Mouse (Mus musculus) thymus, postnatal 36 days (tissue): ENCODE data around the gene Trim62.

Experiments
- DNase-seq, 2 experiments: peaks; one replicate each; pipeline ENCODE4 v3.0.0; 2022; ENCODE audit warnings: mixed read lengths in 2 of 2

The Trim62 gene

DNA sequence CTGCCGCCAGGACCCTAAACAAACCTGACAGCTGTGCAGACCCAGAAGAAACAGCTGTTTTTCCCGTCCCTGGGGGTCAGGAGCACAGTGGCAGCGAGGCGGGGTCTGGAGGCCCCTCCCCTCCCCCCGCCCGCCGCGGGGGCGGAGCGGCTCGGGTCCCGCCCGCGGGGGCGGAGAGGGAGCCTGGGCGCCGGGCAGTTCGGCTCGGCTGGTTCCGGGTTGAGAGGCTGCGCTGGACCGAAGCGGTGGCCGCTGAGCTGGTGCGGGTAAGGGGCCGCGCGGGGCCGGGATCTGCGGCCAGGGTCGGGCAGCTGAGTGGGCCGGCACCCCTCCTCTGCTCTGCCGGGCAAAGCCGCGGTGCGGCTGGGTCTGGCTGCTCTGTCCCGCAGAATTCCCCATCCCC lies at the start of gene Trim62:
Gene Trim62, plus strand, starts transcription at position 202 of the 403 bp plus-strand sequence.
- peak; percentile 73 to 77 for DNase-seq

DNA sequence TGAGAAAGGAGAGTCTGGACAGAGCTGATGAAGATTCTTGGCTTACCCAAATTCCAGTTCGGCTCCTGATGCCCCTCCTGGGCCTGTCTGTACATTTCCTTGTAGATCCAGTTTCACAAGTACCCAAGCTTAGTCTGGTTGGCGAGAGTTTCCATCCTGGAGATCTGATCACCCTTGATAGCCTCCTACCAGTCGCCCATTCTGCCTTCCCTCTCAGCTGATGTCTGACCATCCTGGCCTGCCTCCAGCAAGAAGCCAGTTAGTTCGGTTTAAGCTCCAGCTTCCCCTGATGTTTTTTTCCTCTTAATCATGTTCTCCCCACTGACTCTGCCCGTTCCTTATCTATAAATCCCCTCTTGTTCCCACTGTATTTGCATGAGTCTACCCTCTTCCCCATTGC lies 45.2 kb upstream of the Trim62 start:
- DNase-seq = no peak

- no peak for DNase-seq
Measured at GRCm38 (mm10) chr4:128839811-128840738, 43.3 kb upstream of the Trim62 start.

DNA sequence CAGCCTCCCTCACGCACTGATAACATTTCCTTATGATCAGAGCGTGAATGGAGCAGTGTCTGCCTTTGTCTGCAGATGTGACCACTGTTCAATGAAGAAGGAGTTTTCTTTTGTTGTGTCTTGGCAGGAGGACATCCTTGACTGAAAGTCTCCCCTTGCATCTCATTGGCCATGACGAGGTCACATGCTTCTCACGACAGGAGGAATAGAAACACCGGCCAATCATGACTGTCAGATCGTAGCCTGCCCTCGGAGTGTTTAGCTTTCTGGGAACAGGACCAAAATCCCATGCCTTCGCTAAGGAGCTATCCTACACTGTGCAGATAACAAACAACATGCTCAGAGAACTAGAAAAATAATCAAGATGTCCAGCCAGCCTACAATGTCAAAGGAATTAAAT lies 42.1 kb upstream of the Trim62 start:
- no peak for DNase-seq

- DNase-seq = no peak
Measured at GRCm38 (mm10) chr4:128844566-128844965, 38.8 kb upstream of the Trim62 start.

DNA sequence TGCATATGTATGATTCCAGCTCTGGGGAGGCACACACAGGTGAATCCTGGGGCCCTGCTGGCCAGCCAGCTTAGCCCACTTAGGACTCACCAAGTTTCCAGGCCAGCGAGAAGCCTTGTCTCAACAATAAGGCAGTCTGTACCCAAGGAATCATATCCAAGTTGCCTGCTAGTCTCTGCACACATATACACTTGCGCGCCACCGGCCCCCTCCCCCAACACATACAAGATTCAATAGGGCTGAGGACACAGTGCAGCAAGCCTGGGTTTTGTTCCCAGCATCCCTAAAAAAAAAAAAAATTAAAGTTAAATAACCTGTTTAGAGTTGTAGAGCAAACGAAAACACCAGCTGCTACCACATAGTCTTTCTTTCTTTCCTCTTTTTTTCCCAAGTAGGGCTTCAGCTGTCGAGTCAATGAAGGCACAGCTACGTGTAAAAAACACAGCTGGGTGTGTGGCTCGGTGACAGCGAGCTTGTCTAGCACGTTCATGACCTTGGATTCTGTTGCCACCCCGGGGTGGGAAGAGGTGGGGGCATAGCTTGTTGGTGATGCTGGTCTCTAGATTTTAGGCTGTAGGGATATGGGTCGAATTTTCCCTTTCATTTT lies 37.9 kb upstream of the Trim62 start:
- no peak for DNase-seq

- no peak for DNase-seq
Measured at GRCm38 (mm10) chr4:128848961-128849360, 34.4 kb upstream of the Trim62 start.

DNA sequence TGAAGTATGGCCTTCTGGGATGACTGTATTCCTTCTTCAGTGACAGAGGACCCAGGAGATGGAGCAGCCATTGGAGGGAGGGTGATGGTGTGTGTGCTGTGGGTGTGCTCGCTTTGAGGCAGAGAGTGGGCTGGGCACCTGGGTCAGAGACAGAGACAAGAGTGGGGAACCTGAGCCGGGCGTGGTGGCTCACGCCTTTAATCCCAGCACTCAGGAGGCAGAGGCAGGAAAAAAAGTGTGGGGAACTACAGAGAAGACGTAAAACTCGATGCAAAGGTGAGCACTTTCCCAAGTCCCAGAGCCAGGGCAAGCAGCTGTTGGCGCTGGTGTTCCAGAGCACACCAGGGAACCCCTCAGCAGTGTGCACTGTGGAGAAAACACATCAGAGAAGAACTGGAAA lies 33.7 kb upstream of the Trim62 start:
- DNase-seq = no peak

DNA sequence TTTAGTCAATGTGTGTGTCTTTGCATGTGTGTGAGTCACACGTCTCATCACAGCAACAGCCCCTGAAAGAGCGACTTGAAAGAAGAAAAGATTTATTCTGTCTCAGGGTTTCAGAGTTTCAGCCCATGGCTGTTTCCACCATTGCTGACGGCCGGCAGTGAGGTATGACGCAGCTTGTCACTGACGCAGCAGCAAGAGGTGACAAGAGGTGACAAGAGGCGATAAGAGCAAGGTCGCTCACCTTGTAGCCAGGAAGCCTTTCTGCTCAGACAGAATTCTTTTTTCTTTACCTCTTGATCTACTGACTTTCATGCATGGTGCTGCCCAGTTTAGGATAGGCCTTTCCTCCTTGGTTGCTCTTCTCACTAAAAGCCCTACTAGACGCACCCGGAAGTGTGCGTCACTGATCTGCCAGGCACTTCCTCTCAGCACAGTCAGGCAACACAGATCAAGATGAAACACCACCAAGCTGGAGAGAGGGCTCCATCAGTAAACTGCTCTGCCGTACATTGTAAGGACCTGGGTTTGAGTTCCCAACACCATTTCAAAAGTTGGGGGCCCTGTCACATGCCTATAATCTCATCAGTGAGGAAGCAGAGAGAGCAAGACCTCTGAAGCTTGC lies 31.0 kb upstream of the Trim62 start:
- DNase-seq = no peak

DNA sequence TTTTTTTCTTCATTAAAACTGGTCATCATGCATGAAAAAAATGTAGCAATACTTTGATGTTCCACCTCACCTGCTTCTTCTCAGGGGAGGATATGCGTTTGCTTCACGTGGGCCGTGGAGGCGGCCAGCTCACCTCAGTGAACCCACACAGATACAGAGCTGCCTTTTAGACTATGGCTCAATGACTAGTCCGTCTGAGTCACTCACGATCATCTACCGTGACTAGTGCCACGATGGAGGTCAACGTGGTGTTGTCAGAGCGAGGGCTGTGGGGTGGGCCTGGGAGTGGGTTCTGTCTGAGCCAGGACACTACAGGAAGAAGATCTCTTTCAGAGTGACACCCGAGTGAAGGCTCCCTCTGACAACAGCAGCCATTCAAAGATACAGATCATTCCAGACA lies 30.3 kb upstream of the Trim62 start:
- no peak for DNase-seq

- DNase-seq = no peak
Measured at GRCm38 (mm10) chr4:128855613-128856040, 27.8 kb upstream of the Trim62 start.

GRCm38 (mm10) chr4:128857212-128857611 lies 26.2 kb upstream of the Trim62 start:
- DNase-seq = no peak

- DNase-seq = peak; percentile 57 to 65
Measured at GRCm38 (mm10) chr4:128858226-128858625, 25.2 kb upstream of the Trim62 start.

GRCm38 (mm10) chr4:128858878-128859277 lies 24.5 kb upstream of the Trim62 start:
- DNase-seq = no peak

- no peak for DNase-seq
Measured at GRCm38 (mm10) chr4:128872992-128873391, 10.4 kb upstream of the Trim62 start.

- no peak for DNase-seq
Measured at GRCm38 (mm10) chr4:128874062-128874461, 9.3 kb upstream of the Trim62 start.

- no peak for DNase-seq
Measured at GRCm38 (mm10) chr4:128875439-128875838, 7.9 kb upstream of the Trim62 start.

- no peak for DNase-seq
Measured at GRCm38 (mm10) chr4:128877520-128877919, 5.9 kb upstream of the Trim62 start.

DNA sequence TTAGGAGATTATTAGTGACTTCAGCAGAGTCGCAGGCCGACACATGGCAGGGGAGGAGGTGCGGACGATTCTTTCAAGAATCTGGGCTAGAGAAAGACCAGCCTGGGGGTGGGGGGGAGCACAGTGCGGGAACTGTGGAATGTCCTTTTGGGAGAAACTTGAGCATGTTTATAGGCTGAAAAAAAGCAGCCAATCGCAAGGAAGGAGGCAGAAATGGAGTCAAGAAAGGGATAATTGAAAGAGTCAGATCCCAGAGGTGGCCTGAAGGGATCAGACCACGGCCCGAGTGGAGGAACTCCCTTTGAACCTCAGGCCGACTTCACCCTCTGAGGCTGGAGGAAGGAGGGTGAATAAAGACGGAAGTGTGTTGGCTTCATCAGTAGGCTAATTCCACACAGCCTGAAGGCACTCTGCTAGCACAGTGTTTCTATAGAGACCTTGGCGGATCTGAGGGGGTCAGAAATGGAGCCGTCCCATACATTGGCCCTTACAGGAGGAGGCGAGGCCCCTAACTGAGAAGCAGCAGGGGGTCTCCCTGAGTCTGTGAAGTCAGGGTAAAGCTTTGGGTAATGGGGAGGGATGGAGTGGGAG lies 4.4 kb upstream of the Trim62 start:
- no peak for DNase-seq

DNA sequence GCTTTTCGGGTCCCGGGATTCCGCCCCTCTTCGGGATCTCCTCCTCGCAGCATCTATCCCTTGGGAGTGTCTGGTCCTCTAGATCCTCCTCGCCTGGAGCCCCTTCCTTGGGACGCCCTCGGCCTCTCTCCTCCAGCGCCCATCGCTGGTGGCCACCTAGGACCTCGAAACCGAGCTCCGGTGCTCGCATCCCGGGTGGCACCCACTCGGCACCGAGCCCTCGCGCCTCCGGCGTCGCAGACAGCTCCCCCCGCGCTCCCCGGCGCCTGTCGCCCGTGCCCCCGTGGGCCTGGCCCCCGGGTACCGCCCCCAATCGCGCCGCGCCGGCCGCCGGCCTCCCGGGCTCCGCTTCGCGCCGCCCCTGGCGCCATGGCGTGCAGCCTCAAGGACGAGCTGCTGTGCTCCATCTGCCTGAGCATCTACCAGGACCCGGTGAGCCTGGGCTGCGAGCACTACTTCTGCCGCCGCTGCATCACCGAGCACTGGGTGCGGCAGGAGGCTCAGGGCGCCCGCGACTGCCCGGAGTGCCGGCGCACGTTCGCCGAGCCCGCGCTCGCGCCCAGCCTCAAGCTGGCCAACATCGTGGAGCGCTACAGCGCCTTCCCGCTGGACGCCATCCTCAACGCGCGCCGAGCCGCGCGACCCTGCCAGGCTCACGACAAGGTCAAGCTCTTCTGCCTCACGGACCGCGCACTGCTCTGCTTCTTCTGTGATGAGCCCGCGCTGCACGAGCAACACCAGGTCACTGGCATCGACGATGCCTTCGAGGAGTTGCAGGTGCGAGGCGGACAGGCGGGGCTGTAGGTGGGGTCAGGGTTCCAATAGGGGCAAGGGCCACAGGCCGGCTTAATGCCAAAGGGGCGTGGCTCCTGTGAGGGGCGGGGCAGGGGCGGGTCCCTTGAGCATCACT lies 676 bp downstream of the Trim62 start:
- peak; percentile 33 to 44 for DNase-seq

- no peak for DNase-seq
Measured at GRCm38 (mm10) chr4:128884711-128885095, 1.3 kb downstream of the Trim62 start.

GRCm38 (mm10) chr4:128885540-128885939 lies 2.2 kb downstream of the Trim62 start:
- no peak for DNase-seq
